Mouse (Mus musculus): ENCODE data around the gene Fam32a. TPM values are rescaled to one million over a fixed set of nuclear protein-coding genes. Genes with fewer than 3 reads are reported as not detected.

Gene Fam32a
- total and polyA plus RNA-seq, 3 experiments: 33.1 to 43.0 (median 34.6) TPM

GRCm38 (mm10) chr8:72257902-72258238 lies 38.3 kb downstream of the Fam32a start:
- peaks cover 6 to 39% of the 10 kb centered on the region in 2 experiments; a peak in 3 of 4 replicates for H3K4me1 ChIP-seq (ENCODE audit: control insufficient read depth in 1 of 2, insufficient read depth in 2 of 2)
- dilution Hi-C loops (cut with MboI; ENCODE audit: extremely low pct_ligation_motif_present, extremely low pct_unique_long_range_greater_than_20kb, low sequenced_read_pairs): no loop called here

GRCm38 (mm10) chr8:72259862-72260261 lies 40.3 kb downstream of the Fam32a start:
- Histone ChIP-seq H3K9ac (ENCODE audit: insufficient read depth, low read depth) (no peak overlapping the region), H3K4me2 (ENCODE audit: insufficient read depth, low read depth, poor library complexity, severe bottlenecking) (no peak overlapping the region), H3K4me1 (ENCODE audit: control insufficient read depth in 1 of 2, insufficient read depth in 2 of 2) (peaks cover 6 to 39% of the 10 kb centered on the region in 2 experiments; a peak in 3 of 4 replicates), H3K4me3 (replicated peaks in 1 of 3; ENCODE audit: low read depth in 2 of 3, low read length in 2 of 3, poor library complexity in 1 of 3) (no peak overlapping the region), H3K9me3 (replicated peaks; ENCODE audit: low read length) (no peaks in the 10 kb centered on the region), H3K27me3 (replicated peaks) (no peaks in the 10 kb centered on the region), H3K27ac (ENCODE audit: insufficient read depth, low read depth) (no peak overlapping the region), H3K79me2 (replicated peaks; ENCODE audit: control insufficient read depth, extremely low read depth, insufficient read depth, poor library complexity, severe bottlenecking) (no peaks in the 10 kb centered on the region), H3K36me3 (replicated peaks in 1 of 2; ENCODE audit: control insufficient read depth in 1 of 2, insufficient read depth in 1 of 2, low read length in 1 of 2) (peaks cover 15 to 30% of the 10 kb centered on the region in 2 experiments)
- TF ChIP-seq BHLHE40 (IDR thresholded peaks at IDR 0.05; ENCODE audit: low read depth, low read length): no peak
- TF ChIP-seq ZC3H11A (IDR thresholded peaks at IDR 0.05; ENCODE audit: low read depth, low read length): no peak
- dilution Hi-C loops (cut with MboI; ENCODE audit: extremely low pct_ligation_motif_present, extremely low pct_unique_long_range_greater_than_20kb, low sequenced_read_pairs) (no loop called here), in situ Hi-C loops (cut with MboI; ENCODE audit: low pct_ligation_motif_present, low pct_unique_long_range_greater_than_20kb, low sequenced_read_pairs) (no loop called here)
- no peak for DNase-seq (ENCODE audit: extremely low read depth)

More at GRCm38 (mm10) chr8:72257902-72258238, 38.3 kb downstream of the Fam32a start:
- Histone ChIP-seq H3K27ac (ENCODE audit: insufficient read depth, low read depth) (no peak overlapping the region), H3K4me2 (ENCODE audit: insufficient read depth, low read depth, poor library complexity, severe bottlenecking) (no peak overlapping the region), H3K9me3 (replicated peaks; ENCODE audit: low read length) (no peaks in the 10 kb centered on the region), H3K4me3 (replicated peaks in 1 of 3; ENCODE audit: low read depth in 2 of 3, low read length in 2 of 3, poor library complexity in 1 of 3) (no peak overlapping the region), H3K79me2 (replicated peaks; ENCODE audit: control insufficient read depth, extremely low read depth, insufficient read depth, poor library complexity, severe bottlenecking) (no peaks in the 10 kb centered on the region), H3K27me3 (replicated peaks) (no peaks in the 10 kb centered on the region), H3K36me3 (replicated peaks in 1 of 2; ENCODE audit: control insufficient read depth in 1 of 2, insufficient read depth in 1 of 2, low read length in 1 of 2) (peaks cover 31 to 50% of the 10 kb centered on the region in 2 experiments), H3K9ac (ENCODE audit: insufficient read depth, low read depth) (no peak overlapping the region)
- DNase-seq (ENCODE audit: extremely low read depth): no peak
- in situ Hi-C loops (cut with MboI; ENCODE audit: low pct_ligation_motif_present, low pct_unique_long_range_greater_than_20kb, low sequenced_read_pairs): no loop called here
- TF ChIP-seq MAFK (IDR thresholded peaks at IDR 0.05; ENCODE audit: insufficient replicate concordance, low read length): no peak
- TF ChIP-seq SIN3A (IDR thresholded peaks at IDR 0.05; ENCODE audit: low read length): no peak
- TF ChIP-seq BHLHE40 (IDR thresholded peaks at IDR 0.05; ENCODE audit: low read depth, low read length): no peak
- no peak for TF ChIP-seq HCFC1 (IDR thresholded peaks at IDR 0.05; ENCODE audit: low read depth, low read length)
- TF ChIP-seq ETS1 (conservative IDR thresholded peaks at IDR 0.05; ENCODE audit: low read depth, low read length): no peak
- no peak for TF ChIP-seq E2F4 (IDR thresholded peaks at IDR 0.05; ENCODE audit: insufficient replicate concordance, low read depth, low read length)
- no peak for TF ChIP-seq CHD2 (IDR thresholded peaks at IDR 0.05; ENCODE audit: low read length)
- no peak for TF ChIP-seq RCOR1 (conservative IDR thresholded peaks at IDR 0.05; ENCODE audit: low read depth, low read length)
- TF ChIP-seq SMC3 (IDR thresholded peaks at IDR 0.05; ENCODE audit: low read depth, low read length): no peak
- no peak for TF ChIP-seq USF1 (IDR thresholded peaks at IDR 0.05; ENCODE audit: low read depth, low read length)
- no peak for TF ChIP-seq GABPA (IDR thresholded peaks at IDR 0.05; ENCODE audit: insufficient replicate concordance, low read depth, low read length)

GRCm38 (mm10) chr8:72260585-72260984 lies 41.1 kb downstream of the Fam32a start:
- dilution Hi-C loops (cut with MboI; ENCODE audit: extremely low pct_ligation_motif_present, extremely low pct_unique_long_range_greater_than_20kb, low sequenced_read_pairs): no loop called here
- no peak overlapping the region for H3K4me3 ChIP-seq (replicated peaks in 1 of 3; ENCODE audit: low read depth in 2 of 3, low read length in 2 of 3, poor library complexity in 1 of 3)
- no peak overlapping the region for H3K9ac ChIP-seq (ENCODE audit: insufficient read depth, low read depth)
- H3K79me2 ChIP-seq (replicated peaks; ENCODE audit: control insufficient read depth, extremely low read depth, insufficient read depth, poor library complexity, severe bottlenecking): no peaks in the 10 kb centered on the region
- in situ Hi-C loops (cut with MboI; ENCODE audit: low pct_ligation_motif_present, low pct_unique_long_range_greater_than_20kb, low sequenced_read_pairs): no loop called here
- no peak for TF ChIP-seq CHD1 (IDR thresholded peaks at IDR 0.05; ENCODE audit: low read depth, low read length)
- no peak for TF ChIP-seq PAX5 (IDR thresholded peaks at IDR 0.05; ENCODE audit: low read length)
- TF ChIP-seq CTCF (conservative IDR thresholded peaks at IDR 0.05 in 1 of 2, IDR thresholded peaks at IDR 0.05 in 1 of 2; ENCODE audit: low read depth in 2 of 2, low read length in 2 of 2): 0 out of 4 replicates have a peak, but pooled peaks of 1 of the 2 experiments have one; percentile 9
- peak; percentile 68 for TF ChIP-seq BHLHE40 (IDR thresholded peaks at IDR 0.05; ENCODE audit: low read depth, low read length)
- peak; percentile 35; the same call in 1 of the 2 replicates for TF ChIP-seq EP300 (IDR thresholded peaks at IDR 0.05; ENCODE audit: low read length)
- no peak for TF ChIP-seq NELFE (IDR thresholded peaks at IDR 0.05; ENCODE audit: low read depth, low read length)
- TF ChIP-seq TCF12 (IDR thresholded peaks at IDR 0.05; ENCODE audit: low read depth, low read length): peak; percentile 32; the same call in 1 of the 2 replicates
- peak; percentile 58; the same call in 1 of the 2 replicates for TF ChIP-seq MXI1 (IDR thresholded peaks at IDR 0.05; ENCODE audit: low read depth, low read length)
- TF ChIP-seq SMC3 (IDR thresholded peaks at IDR 0.05; ENCODE audit: low read depth, low read length): peak; percentile 12
- TF ChIP-seq IRF4 (IDR thresholded peaks at IDR 0.05; ENCODE audit: low read depth, low read length): peak; percentile 35
- TF ChIP-seq ZMIZ1 (IDR thresholded peaks at IDR 0.05; ENCODE audit: low read depth, low read length): no peak
- TF ChIP-seq ZC3H11A (IDR thresholded peaks at IDR 0.05; ENCODE audit: low read depth, low read length): no peak
- no peak for TF ChIP-seq ZKSCAN1 (IDR thresholded peaks at IDR 0.05; ENCODE audit: borderline replicate concordance, low read depth, low read length)
- no peak; the same call in 1 of the 2 replicates for TF ChIP-seq NRF1 (IDR thresholded peaks at IDR 0.05; ENCODE audit: low read depth, low read length)
- DNase-seq (ENCODE audit: extremely low read depth): peak; percentile 71
- H3K27me3 ChIP-seq (replicated peaks): no peaks in the 10 kb centered on the region
- peaks cover 8 to 23% of the 10 kb centered on the region in 2 experiments for H3K36me3 ChIP-seq (replicated peaks in 1 of 2; ENCODE audit: control insufficient read depth in 1 of 2, insufficient read depth in 1 of 2, low read length in 1 of 2)
- H3K27ac ChIP-seq (ENCODE audit: insufficient read depth, low read depth): no peak overlapping the region
- peaks cover 6 to 39% of the 10 kb centered on the region in 2 experiments; a peak in 3 of 4 replicates for H3K4me1 ChIP-seq (ENCODE audit: control insufficient read depth in 1 of 2, insufficient read depth in 2 of 2)
- H3K9me3 ChIP-seq (replicated peaks; ENCODE audit: low read length): no peaks in the 10 kb centered on the region
- no peak overlapping the region; the same call in 1 of the 2 replicates for H3K4me2 ChIP-seq (ENCODE audit: insufficient read depth, low read depth, poor library complexity, severe bottlenecking)

All from CH12.LX (cell line).